Mouse (Mus musculus): ENCODE measurements around the gene Hist2h4. TPM values are rescaled to one million over a fixed set of nuclear protein-coding genes. Genes with fewer than 3 reads are reported as not detected.

The Hist2h4 gene
- total and polyA plus RNA-seq, 2 experiments from 2014 or later = 5.1 to 60.5 TPM

GRCm38 (mm10) chr3:96237904-96238511 is 25.1 kb downstream of the Hist2h4 start:
- Histone ChIP-seq H3K27ac (ENCODE audit: low read depth, low read length) (no peak overlapping the region), H3K9me3 (ENCODE audit: low read length) (no peaks in the 10 kb centered on the region), H3K27me3 (ENCODE audit: insufficient read depth, low read length) (no peaks in the 10 kb centered on the region), H3K4me2 (ENCODE audit: low read depth) (peak overlapping the region; percentile 37), H3K4me1 (ENCODE audit: insufficient read depth) (0 out of 2 replicates have a peak, but pooled peaks cover 3% of the 10 kb centered on the region), H3K9ac (peak overlapping the region; percentile 33; the same call in 1 of the 2 replicates), H3K36me3 (ENCODE audit: insufficient read depth) (no peaks in the 10 kb centered on the region), H3K4me3 (ENCODE audit: low read depth, low read length) (peak overlapping the region; percentile 22)
- no peak for TF ChIP-seq CTCF (IDR thresholded peaks at IDR 0.05; ENCODE audit: low read depth)
- no peak for DNase-seq
- WGBS = 2% methylated on average over 12 of the region's 12 CpGs
- no peak for ATAC-seq

GRCm38 (mm10) chr3:96237335-96237903 is 25.7 kb downstream of the Hist2h4 start:
- H3K27ac ChIP-seq (ENCODE audit: low read depth, low read length) = no peak overlapping the region
- H3K4me1 ChIP-seq (ENCODE audit: insufficient read depth) = 0 out of 2 replicates have a peak, but pooled peaks cover 3% of the 10 kb centered on the region
- no peaks in the 10 kb centered on the region for H3K36me3 ChIP-seq (ENCODE audit: insufficient read depth)
- no peak overlapping the region for H3K9ac ChIP-seq
- TF ChIP-seq CTCF (IDR thresholded peaks at IDR 0.05; ENCODE audit: low read depth) = no peak
- H3K4me3 ChIP-seq (ENCODE audit: low read depth, low read length) = no peak overlapping the region
- 22% methylated on average over 7 of the region's 7 CpGs for WGBS
- ATAC-seq = no peak
- no peak for DNase-seq
- no peaks in the 10 kb centered on the region for H3K27me3 ChIP-seq (ENCODE audit: insufficient read depth, low read length)
- peak overlapping the region; percentile 37 for H3K4me2 ChIP-seq (ENCODE audit: low read depth)
- no peaks in the 10 kb centered on the region for H3K9me3 ChIP-seq (ENCODE audit: low read length)

- Histone ChIP-seq H3K27me3 (ENCODE audit: insufficient read depth, low read length) (no peaks in the 10 kb centered on the region), H3K27ac (ENCODE audit: low read depth, low read length) (no peak overlapping the region), H3K4me2 (ENCODE audit: low read depth) (0 out of 2 replicates have a peak overlapping the region, but pooled peaks have one; percentile 37), H3K9me3 (ENCODE audit: low read length) (no peaks in the 10 kb centered on the region), H3K4me1 (ENCODE audit: insufficient read depth) (0 out of 2 replicates have a peak, but pooled peaks cover 3% of the 10 kb centered on the region), H3K9ac (no peak overlapping the region), H3K36me3 (ENCODE audit: insufficient read depth) (no peaks in the 10 kb centered on the region), H3K4me3 (ENCODE audit: low read depth, low read length) (no peak overlapping the region)
- WGBS = 80% methylated on average over 4 of the region's 4 CpGs
- TF ChIP-seq CTCF (IDR thresholded peaks at IDR 0.05; ENCODE audit: low read depth) = no peak
- no peak for ATAC-seq
- DNase-seq = no peak
Observed at GRCm38 (mm10) chr3:96236834-96237334, 26.2 kb downstream of the Hist2h4 start.

- H3K27ac ChIP-seq (ENCODE audit: low read depth, low read length) = no peak overlapping the region
- WGBS = 65% methylated on average over 3 of the region's 3 CpGs
- no peaks in the 10 kb centered on the region for H3K27me3 ChIP-seq (ENCODE audit: insufficient read depth, low read length)
- 0 out of 2 replicates have a peak, but pooled peaks cover 3% of the 10 kb centered on the region for H3K4me1 ChIP-seq (ENCODE audit: insufficient read depth)
- H3K9me3 ChIP-seq (ENCODE audit: low read length) = no peaks in the 10 kb centered on the region
- H3K4me3 ChIP-seq (ENCODE audit: low read depth, low read length) = no peak overlapping the region
- TF ChIP-seq CTCF (IDR thresholded peaks at IDR 0.05; ENCODE audit: low read depth) = no peak
- no peak overlapping the region for H3K4me2 ChIP-seq (ENCODE audit: low read depth)
- ATAC-seq = no peak
- DNase-seq = no peak
- H3K9ac ChIP-seq = no peak overlapping the region
- no peaks in the 10 kb centered on the region for H3K36me3 ChIP-seq (ENCODE audit: insufficient read depth)
Observed at GRCm38 (mm10) chr3:96235836-96236235, 27.3 kb downstream of the Hist2h4 start.

GRCm38 (mm10) chr3:96234914-96235313 is 28.2 kb downstream of the Hist2h4 start:
- Histone ChIP-seq H3K4me1 (ENCODE audit: insufficient read depth) (0 out of 2 replicates have a peak, but pooled peaks cover 3% of the 10 kb centered on the region), H3K27ac (ENCODE audit: low read depth, low read length) (no peak overlapping the region), H3K27me3 (ENCODE audit: insufficient read depth, low read length) (no peaks in the 10 kb centered on the region), H3K4me3 (ENCODE audit: low read depth, low read length) (no peak overlapping the region), H3K4me2 (ENCODE audit: low read depth) (no peak overlapping the region), H3K9me3 (ENCODE audit: low read length) (no peaks in the 10 kb centered on the region), H3K36me3 (ENCODE audit: insufficient read depth) (no peaks in the 10 kb centered on the region), H3K9ac (no peak overlapping the region)
- ATAC-seq (no peak), DNase-seq (no peak)
- TF ChIP-seq CTCF (IDR thresholded peaks at IDR 0.05; ENCODE audit: low read depth) = no peak
- 90% methylated on average over 2 of the region's 2 CpGs for WGBS

- Histone ChIP-seq H3K27ac (ENCODE audit: low read depth, low read length) (no peak overlapping the region), H3K36me3 (ENCODE audit: insufficient read depth) (no peaks in the 10 kb centered on the region), H3K27me3 (ENCODE audit: insufficient read depth, low read length) (no peaks in the 10 kb centered on the region), H3K9ac (no peak overlapping the region), H3K9me3 (ENCODE audit: low read length) (no peaks in the 10 kb centered on the region), H3K4me3 (ENCODE audit: low read depth, low read length) (no peak overlapping the region), H3K4me2 (ENCODE audit: low read depth) (no peak overlapping the region), H3K4me1 (ENCODE audit: insufficient read depth) (no peaks in the 10 kb centered on the region)
- ATAC-seq = no peak
- DNase-seq = no peak
- 60% methylated on average over 2 of the region's 2 CpGs for WGBS
- TF ChIP-seq CTCF (IDR thresholded peaks at IDR 0.05; ENCODE audit: low read depth) = no peak
Observed at GRCm38 (mm10) chr3:96231758-96232120, 31.4 kb downstream of the Hist2h4 start.

Measured in forebrain, postnatal 0 days (tissue).